In the genomic region with DNA sequence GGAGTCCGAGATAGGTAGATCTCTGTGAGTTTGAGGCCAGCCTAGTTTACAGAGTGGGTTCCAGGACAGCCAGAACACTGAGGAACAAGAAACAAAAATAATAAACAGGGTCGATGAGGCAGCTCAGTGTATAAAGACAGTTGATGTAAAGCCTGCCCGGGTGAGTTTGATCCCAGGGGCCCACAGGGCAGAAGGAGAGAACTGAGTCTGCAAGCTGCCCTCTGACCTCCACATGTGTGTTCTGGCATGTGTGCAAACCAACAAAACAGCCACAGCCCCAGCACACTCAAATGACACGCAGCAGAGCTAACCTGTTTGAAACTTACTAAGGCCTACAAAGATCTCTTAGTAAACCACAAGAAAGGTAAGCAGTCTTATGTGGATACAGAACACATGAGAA, we compare ENCODE assay signal across 22 mouse cellular contexts. TPM values are rescaled to one million over a fixed set of nuclear protein-coding genes. Genes with fewer than 3 reads are reported as not detected.
DNase-seq lines count a peak whose midpoint lies in the region; ATAC-seq lines count a peak whose summit lies in the region.
"Had no signal": no experiment of that assay in that cellular context is flagged by ENCODE, and none has a peak within 500 bp of the region (broad histone marks: within the 10 kb centered on the region; RNA-seq: fewer than 3 reads in every experiment).

No protein-coding gene starts in this region.

- H3K4me3 ChIP-seq in intestine, embryonic 15.5 days (replicated peaks): no peak overlapping the region
- H3K4me3 ChIP-seq in intestine, embryonic 16.5 days (ENCODE audit: low read length): no peak overlapping the region
- H3K4me3 ChIP-seq in kidney, embryonic 15.5 days (replicated peaks): no peak overlapping the region
- H3K4me3 ChIP-seq in liver, embryonic 13.5 days (replicated peaks): no peak overlapping the region
- H3K4me3 ChIP-seq in liver, embryonic 11.5 days (ENCODE audit: low read depth, low read length): no peak overlapping the region
- H3K4me3 ChIP-seq: embryonic facial prominence, embryonic 10.5 days; forebrain, embryonic 13.5 days; heart, adult 2 months; heart, embryonic 15.5 days had no signal

- no peak overlapping the region for H3K4me2 ChIP-seq in intestine, embryonic 15.5 days (replicated peaks)
- H3K4me2 ChIP-seq in intestine, embryonic 16.5 days (ENCODE audit: low read depth, low read length): no peak overlapping the region
- H3K4me2 ChIP-seq in kidney, embryonic 15.5 days: no peak overlapping the region
- H3K4me2 ChIP-seq in liver, embryonic 13.5 days: no peak overlapping the region
- no peak overlapping the region for H3K4me2 ChIP-seq in liver, embryonic 11.5 days
- H3K4me2 ChIP-seq: forebrain, embryonic 13.5 days; heart, embryonic 11.5 days; heart, embryonic 15.5 days had no signal

- H3K4me1 ChIP-seq in intestine, embryonic 15.5 days (replicated peaks): 0 out of 2 replicates have a peak, but pooled peaks cover 4% of the 10 kb centered on the region
- H3K4me1 ChIP-seq in intestine, embryonic 16.5 days (ENCODE audit: control insufficient read depth, insufficient read depth, low read length): 0 out of 2 replicates have a peak, but pooled peaks cover 7% of the 10 kb centered on the region
- H3K4me1 ChIP-seq in kidney, embryonic 15.5 days: peaks cover 16% of the 10 kb centered on the region
- no peaks in the 10 kb centered on the region for H3K4me1 ChIP-seq in liver, embryonic 13.5 days (replicated peaks)
- no peaks in the 10 kb centered on the region for H3K4me1 ChIP-seq in liver, embryonic 11.5 days (replicated peaks; ENCODE audit: control insufficient read depth, insufficient read depth, low read length)
- H3K4me1 ChIP-seq: forebrain, embryonic 13.5 days had no signal

- ATAC-seq in intestine, embryonic 15.5 days: no peak
- no peak for ATAC-seq in intestine, embryonic 16.5 days
- ATAC-seq in kidney, embryonic 15.5 days (replicated peaks; ENCODE audit: low FRiP score): no peak
- no peak for ATAC-seq in liver, embryonic 13.5 days (ENCODE audit: low read depth)
- no peak for ATAC-seq in liver, embryonic 11.5 days (replicated peaks; ENCODE audit: low FRiP score)
- ATAC-seq: CD4-positive, CD25-positive, alpha-beta regulatory T cell, adult 4 months; forebrain, embryonic 13.5 days; forebrain, postnatal 0 days had no signal

- 42% methylated on average over 4 of the region's 4 CpGs for WGBS in intestine, embryonic 15.5 days
- 46% methylated on average over 4 of the region's 4 CpGs for WGBS in intestine, embryonic 16.5 days
- 34% methylated on average over 4 of the region's 4 CpGs for WGBS in kidney, embryonic 15.5 days
- 59% methylated on average over 4 of the region's 4 CpGs for WGBS in liver, embryonic 13.5 days (ENCODE audit: insufficient replicate concordance)
- WGBS in liver, embryonic 11.5 days: 60% methylated on average over 4 of the region's 4 CpGs

- no peaks in the 10 kb centered on the region for H3K9me3 ChIP-seq in intestine, embryonic 15.5 days
- H3K9me3 ChIP-seq in intestine, embryonic 16.5 days (ENCODE audit: control insufficient read depth, low read length): no peaks in the 10 kb centered on the region
- no peaks in the 10 kb centered on the region for H3K9me3 ChIP-seq in kidney, embryonic 15.5 days (replicated peaks)
- H3K9me3 ChIP-seq in liver, embryonic 13.5 days (replicated peaks): no peaks in the 10 kb centered on the region
- no peaks in the 10 kb centered on the region for H3K9me3 ChIP-seq in liver, embryonic 11.5 days (ENCODE audit: control insufficient read depth, low read length)
- H3K9me3 ChIP-seq: embryonic facial prominence, embryonic 10.5 days; forebrain, embryonic 13.5 days; G1E; heart, embryonic 15.5 days had no signal

- no peaks in the 10 kb centered on the region for H3K36me3 ChIP-seq in intestine, embryonic 15.5 days
- no peaks in the 10 kb centered on the region for H3K36me3 ChIP-seq in intestine, embryonic 16.5 days (ENCODE audit: control insufficient read depth, insufficient read depth, low read length)
- no peaks in the 10 kb centered on the region for H3K36me3 ChIP-seq in kidney, embryonic 15.5 days
- H3K36me3 ChIP-seq in liver, embryonic 13.5 days: no peaks in the 10 kb centered on the region
- H3K36me3 ChIP-seq in liver, embryonic 11.5 days (ENCODE audit: control insufficient read depth, insufficient read depth, low read length): no peaks in the 10 kb centered on the region
- H3K36me3 ChIP-seq: embryonic facial prominence, embryonic 10.5 days; G1E; heart, embryonic 15.5 days had no signal

- H3K9ac ChIP-seq in intestine, embryonic 15.5 days: no peak overlapping the region
- H3K9ac ChIP-seq in intestine, embryonic 16.5 days (ENCODE audit: low read depth, low read length): no peak overlapping the region
- no peak overlapping the region for H3K9ac ChIP-seq in kidney, embryonic 15.5 days
- H3K9ac ChIP-seq in liver, embryonic 13.5 days: no peak overlapping the region
- H3K9ac ChIP-seq in liver, embryonic 11.5 days (ENCODE audit: low read depth, low read length): no peak overlapping the region
- H3K9ac ChIP-seq: forebrain, embryonic 13.5 days; forebrain, postnatal 0 days; heart, embryonic 15.5 days had no signal

- H3K27ac ChIP-seq in intestine, embryonic 15.5 days: 0 out of 2 replicates have a peak overlapping the region, but pooled peaks have one; percentile 7
- no peak overlapping the region; the same call in 1 of the 2 replicates for H3K27ac ChIP-seq in intestine, embryonic 16.5 days (ENCODE audit: low read length)
- peak overlapping the region; percentile 91 for H3K27ac ChIP-seq in kidney, embryonic 15.5 days
- H3K27ac ChIP-seq in liver, embryonic 13.5 days: peak overlapping the region; percentile 48; the same call in 1 of the 2 replicates
- H3K27ac ChIP-seq in liver, embryonic 11.5 days (ENCODE audit: low read depth, low read length): no peak overlapping the region
- H3K27ac ChIP-seq: embryonic facial prominence, embryonic 10.5 days; forebrain, embryonic 13.5 days; heart, adult 2 months; heart, embryonic 15.5 days had no signal

- DNase-seq in kidney, adult 11 months: no peak
- DNase-seq in liver, embryonic 13.5 days: no peak
- DNase-seq in liver, embryonic 11.5 days (ENCODE audit: low spot score): no peak
- no peak for DNase-seq in layer of hippocampus, adult 11-12 months (ENCODE audit: low spot score)
- DNase-seq: adrenal gland, adult 8-10 months; adrenal gland, postnatal 36 days; B cell, adult 2 months; cerebellum, adult 2 months; cerebellum, postnatal 10 days; forebrain, postnatal 0 days; gastrocnemius, postnatal 14 days; heart, adult 2 months; heart, postnatal 14 days had no signal

- no peaks in the 10 kb centered on the region for H3K27me3 ChIP-seq in intestine, embryonic 15.5 days (replicated peaks)
- no peaks in the 10 kb centered on the region for H3K27me3 ChIP-seq in intestine, embryonic 16.5 days (replicated peaks; ENCODE audit: control insufficient read depth, insufficient read depth, low read length)
- H3K27me3 ChIP-seq in kidney, embryonic 15.5 days: no peaks in the 10 kb centered on the region
- 0 out of 2 replicates have a peak, but pooled peaks cover 3% of the 10 kb centered on the region for H3K27me3 ChIP-seq in liver, embryonic 13.5 days
- H3K27me3 ChIP-seq in liver, embryonic 11.5 days (replicated peaks; ENCODE audit: control insufficient read depth, insufficient read depth, low read length): no peaks in the 10 kb centered on the region
- H3K27me3 ChIP-seq: forebrain, embryonic 13.5 days; heart, embryonic 15.5 days had no signal

RNA-seq across cellular contexts. Expression of gene Efhd1, which starts 30.8 kb away (rescaled TPM):
- 0.08 and 0.57 TPM in 2 replicates for polyA plus RNA-seq in intestine, embryonic 15.5 days (2015; fragmentation: Nextera tagmentation; extraction: Ambion mirVana)
- polyA plus RNA-seq in intestine, embryonic 16.5 days (2015; fragmentation: Nextera tagmentation; extraction: Ambion mirVana): 1.2 and 1.8 TPM in 2 replicates
- polyA plus RNA-seq in kidney, embryonic 15.5 days (2015; fragmentation: Nextera tagmentation; extraction: Ambion mirVana): 5.7 and 5.8 TPM in 2 replicates
- polyA plus RNA-seq in liver, embryonic 13.5 days (2015; fragmentation: Nextera tagmentation; extraction: Ambion mirVana): 0.07 TPM in 1 of 2 replicates, not detected in the other
- polyA plus RNA-seq in liver, embryonic 11.5 days (2014; fragmentation: Nextera tagmentation; extraction: Ambion mirVana): not detected in 2 replicates
- polyA plus RNA-seq: G1E had no signal

RNA-seq across cellular contexts. Expression of gene Gigyf2, which starts 31.8 kb away (rescaled TPM):
- polyA plus RNA-seq in intestine, embryonic 15.5 days (2015; fragmentation: Nextera tagmentation; extraction: Ambion mirVana): 46.8 and 47.5 TPM in 2 replicates
- 38.4 and 39.1 TPM in 2 replicates for polyA plus RNA-seq in intestine, embryonic 16.5 days (2015; fragmentation: Nextera tagmentation; extraction: Ambion mirVana)
- polyA plus RNA-seq in kidney, embryonic 15.5 days (2015; fragmentation: Nextera tagmentation; extraction: Ambion mirVana): 60.7 and 64.8 TPM in 2 replicates
- polyA plus RNA-seq in liver, embryonic 13.5 days (2015; fragmentation: Nextera tagmentation; extraction: Ambion mirVana): 18.7 and 21.2 TPM in 2 replicates
- 35.1 and 40.4 TPM in 2 replicates for polyA plus RNA-seq in liver, embryonic 11.5 days (2014; fragmentation: Nextera tagmentation; extraction: Ambion mirVana)

Comparison
In these comparisons a context has a peak if more than half of its experiments do, and no peak if none do; other contexts are left out.
1. H3K27ac ChIP-seq: peak in intestine, embryonic 15.5 days (single experiment), kidney, embryonic 15.5 days (single experiment) and liver, embryonic 13.5 days (single experiment); none in intestine, embryonic 16.5 days (single experiment) and liver, embryonic 11.5 days (single experiment).